Mouse (Mus musculus): Measurements from ENCODE around the gene Calm4.

GRCm38 (mm10) chr13:3789531-3789930 lies 48.0 kb upstream of the Calm4 start:
- TF ChIP-seq CTCF (IDR thresholded peaks at IDR 0.05; ENCODE audit: borderline replicate concordance, insufficient read depth, low read depth, low read length): no peak
- TF ChIP-seq POLR2A (IDR thresholded peaks at IDR 0.05; ENCODE audit: borderline replicate concordance, insufficient read depth, low read length): no peak
